Mouse (Mus musculus) small intestine, adult 2 months (tissue): Measurements from ENCODE around the gene Pigb.

Experiments
- CTCF ChIP-seq: fragments of 200-500 bp; IDR thresholded peaks from 2 replicates; pipeline ENCODE4 v1.5.1; 2012; ENCODE audit warnings: low read depth, mild to moderate bottlenecking, control low read depth, inconsistent platforms, low read length, moderate library complexity, mixed read lengths; ENCODE audit not compliant: insufficient replicate concordance, insufficient read length; ENCODE audit errors: extremely low read depth
- POLR2A ChIP-seq: fragments of 200-500 bp; IDR thresholded peaks from 2 replicates; pipeline ENCODE4 v1.6.1; 2012; ENCODE audit warnings: low read depth, mild to moderate bottlenecking, control low read depth, inconsistent platforms, low read length, moderate library complexity

DNA sequence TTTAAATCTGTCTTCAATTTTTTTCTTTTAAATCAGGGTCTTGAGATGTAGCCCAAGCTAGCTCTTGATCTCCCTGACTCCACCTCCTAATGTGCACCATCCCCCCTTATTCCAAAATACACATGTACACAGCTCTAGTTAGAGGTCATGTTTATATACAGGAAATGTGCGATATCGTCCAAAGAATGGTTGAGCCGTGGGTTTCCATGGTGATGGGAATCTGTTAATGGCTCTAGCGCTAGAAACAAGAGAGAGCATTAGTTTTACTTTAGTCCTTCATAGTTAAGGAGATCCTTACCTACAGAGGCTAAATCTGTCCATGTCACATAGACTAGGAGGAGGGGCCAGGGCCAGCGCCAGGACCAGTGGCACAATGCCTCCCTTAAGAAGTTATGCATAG, 9.7 kb upstream of the Pigb start:
- no peak for TF ChIP-seq CTCF
- TF ChIP-seq POLR2A, result no peak
